Mouse (Mus musculus): ENCODE results near the gene Lhx8.

The Lhx8 gene

GRCm38 (mm10) chr3:154321921-154322574 lies 8.4 kb downstream of the Lhx8 start:
- DNase-seq (ENCODE audit: low spot score) = no peak

- DNase-seq (ENCODE audit: low spot score) = no peak
These were observed 12.7 kb downstream of the Lhx8 start for GRCm38 (mm10) chr3:154317651-154318248.

GRCm38 (mm10) chr3:154305163-154305884 lies 25.1 kb downstream of the Lhx8 start:
- DNase-seq (ENCODE audit: low spot score) = no peak

DNA sequence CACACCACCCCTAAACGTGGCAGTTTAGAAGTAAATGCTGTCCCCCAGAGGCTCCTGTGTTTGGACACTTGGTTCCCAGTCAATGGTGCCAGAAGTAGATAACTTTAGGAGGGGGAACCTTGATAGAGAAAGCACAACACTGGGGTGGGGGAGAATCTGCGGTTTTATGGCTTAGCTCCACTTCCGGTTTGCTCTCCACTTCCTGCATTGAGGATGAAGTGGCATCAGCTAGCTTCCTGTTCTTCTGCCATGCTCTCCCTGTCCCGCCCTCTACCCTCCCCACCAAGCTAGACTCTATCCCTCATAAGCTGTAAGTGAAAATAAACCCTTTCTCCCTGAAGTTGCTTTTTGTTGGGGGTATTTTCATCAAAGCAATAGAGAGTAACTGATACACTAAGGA lies 29.4 kb downstream of the Lhx8 start:
- DNase-seq (ENCODE audit: low spot score) = no peak

- DNase-seq (ENCODE audit: low spot score) = no peak
These were observed 30.5 kb downstream of the Lhx8 start for GRCm38 (mm10) chr3:154300006-154300405.

GRCm38 (mm10) chr3:154298490-154298889 lies 32.0 kb downstream of the Lhx8 start:
- DNase-seq (ENCODE audit: low spot score) = no peak

DNA sequence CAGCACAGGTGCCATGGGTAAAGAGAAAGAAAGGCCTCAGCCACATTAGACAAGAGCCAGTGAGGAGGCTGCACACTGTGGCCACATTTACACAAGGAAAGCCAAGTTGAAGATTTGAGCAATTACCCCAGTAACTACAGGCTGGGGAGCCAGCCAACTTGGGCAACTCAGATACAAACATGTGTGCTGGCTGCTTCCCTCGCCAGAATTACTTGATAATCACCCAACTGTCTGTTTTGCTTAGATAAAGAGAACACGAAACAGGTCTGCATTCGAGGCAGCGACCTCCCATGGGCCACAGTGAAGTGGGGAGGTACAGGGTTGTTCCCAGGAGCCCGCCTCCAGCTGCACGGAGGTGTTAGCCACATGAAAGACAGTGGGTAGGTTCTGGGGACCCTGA lies 33.0 kb downstream of the Lhx8 start:
- peak; percentile 16 for DNase-seq (ENCODE audit: low spot score)

DNA sequence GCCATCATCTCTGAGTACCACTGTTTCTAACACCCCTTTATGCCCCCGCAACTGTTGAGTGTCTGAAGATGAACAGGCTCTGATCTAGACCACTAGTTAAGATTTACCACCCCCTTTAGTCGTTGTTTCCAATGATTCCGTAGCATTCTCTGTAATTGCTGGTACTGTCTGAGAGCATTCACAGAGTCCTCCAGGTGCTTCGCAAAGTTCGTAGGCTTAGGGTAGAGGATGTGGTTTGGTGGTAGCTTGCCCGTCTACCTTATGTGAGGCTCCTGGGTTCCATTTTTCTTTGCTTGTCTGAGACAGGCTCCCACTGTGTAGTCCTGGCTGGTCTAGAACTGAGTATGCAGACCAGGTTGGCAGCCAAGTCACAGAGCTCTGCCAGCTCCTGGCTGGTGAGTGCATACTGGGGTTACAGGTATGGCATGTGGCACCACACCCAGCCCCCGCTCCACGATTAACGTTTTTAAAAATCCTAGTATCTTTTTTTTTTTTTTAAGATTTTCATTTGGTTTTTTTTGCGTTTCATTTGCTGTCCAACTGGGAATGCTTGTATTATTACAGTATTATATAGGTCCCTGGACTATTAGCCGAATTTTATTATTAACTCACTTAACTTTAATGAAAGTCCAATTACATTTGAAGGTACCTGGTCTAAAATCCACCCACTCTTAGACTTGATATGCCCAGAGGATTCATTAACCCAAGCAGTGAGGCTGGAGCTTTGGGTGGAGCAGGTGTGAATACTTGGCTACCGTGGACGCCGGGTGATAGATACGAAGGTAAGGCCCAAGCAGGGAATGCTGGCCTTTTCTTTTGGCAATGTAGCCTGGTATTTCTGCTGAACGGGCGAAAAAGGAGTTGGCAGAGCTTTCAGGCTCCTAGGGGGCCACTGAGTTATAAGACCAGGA lies 35.3 kb downstream of the Lhx8 start:
- DNase-seq (ENCODE audit: low spot score) = no peak

DNA sequence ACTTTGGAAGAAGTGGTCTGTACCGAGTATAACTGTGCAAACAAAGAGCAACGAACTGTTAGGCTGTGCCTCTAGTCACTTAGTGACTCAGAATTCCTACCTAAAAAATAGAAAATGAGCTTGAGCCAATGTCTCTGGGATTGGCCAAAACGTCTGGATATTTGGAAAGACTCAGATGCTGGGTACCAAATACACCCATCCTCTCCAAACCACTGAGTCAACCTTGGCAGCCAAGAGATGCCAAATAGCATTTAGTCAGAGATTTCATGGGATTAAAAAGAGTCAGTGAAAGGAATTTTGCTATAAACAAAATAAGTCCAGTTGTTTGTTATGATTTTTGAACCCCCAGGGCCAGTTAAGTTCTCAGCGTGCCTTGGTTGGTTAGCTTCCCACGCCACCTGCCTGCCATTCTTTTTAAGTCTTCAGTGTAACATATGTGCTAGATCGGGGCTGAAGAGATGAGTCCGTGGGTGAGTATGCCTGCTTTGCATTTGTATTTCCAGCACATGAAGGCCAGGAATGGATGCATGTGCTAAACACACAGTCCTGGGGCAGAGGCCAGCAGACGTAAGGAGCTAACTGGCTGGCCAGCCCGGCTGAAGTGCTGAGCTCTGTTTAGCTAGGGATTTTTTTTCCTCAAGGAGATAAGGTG lies 36.5 kb downstream of the Lhx8 start:
- DNase-seq (ENCODE audit: low spot score) = no peak

DNA sequence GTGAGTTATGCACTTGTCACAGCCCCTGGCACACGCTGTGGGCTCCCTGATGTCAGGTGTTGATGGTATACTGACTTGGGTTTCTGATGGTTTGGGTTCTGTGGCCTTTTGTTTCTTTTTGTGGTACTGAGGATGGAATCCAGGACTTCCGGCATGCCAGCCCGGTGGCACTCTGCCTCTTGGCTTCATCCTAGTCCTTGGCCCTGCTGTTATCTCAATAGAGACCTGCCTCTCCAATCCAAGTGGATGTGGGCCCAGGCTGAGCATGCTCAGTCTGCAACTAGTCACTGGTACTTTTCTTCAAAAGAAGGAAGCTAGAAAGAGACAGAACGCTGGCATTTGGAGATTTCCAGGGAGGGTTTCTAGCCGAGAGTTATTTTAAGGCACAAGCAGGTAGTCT lies 38.3 kb downstream of the Lhx8 start:
- DNase-seq (ENCODE audit: low spot score) = no peak

DNA sequence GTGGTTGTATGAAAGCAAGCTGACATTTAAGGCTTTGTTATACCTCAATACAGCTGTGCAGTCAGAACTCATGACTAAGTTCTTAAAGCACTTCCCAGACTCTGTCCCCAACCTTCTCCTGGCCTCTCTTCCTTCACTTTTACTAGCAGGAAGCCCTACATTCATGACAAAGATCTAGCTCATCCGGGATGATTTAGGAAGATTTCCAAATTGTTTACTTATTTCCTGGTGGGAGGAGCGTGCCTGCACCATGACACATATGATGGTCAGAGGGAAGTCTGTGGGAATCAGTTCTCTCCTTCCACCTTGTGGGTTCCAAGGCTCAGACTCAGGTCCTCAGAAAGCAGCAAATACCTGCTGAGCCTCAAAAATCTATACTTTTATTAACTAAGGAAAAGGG lies 40.1 kb downstream of the Lhx8 start:
- no peak for DNase-seq (ENCODE audit: low spot score)

DNA sequence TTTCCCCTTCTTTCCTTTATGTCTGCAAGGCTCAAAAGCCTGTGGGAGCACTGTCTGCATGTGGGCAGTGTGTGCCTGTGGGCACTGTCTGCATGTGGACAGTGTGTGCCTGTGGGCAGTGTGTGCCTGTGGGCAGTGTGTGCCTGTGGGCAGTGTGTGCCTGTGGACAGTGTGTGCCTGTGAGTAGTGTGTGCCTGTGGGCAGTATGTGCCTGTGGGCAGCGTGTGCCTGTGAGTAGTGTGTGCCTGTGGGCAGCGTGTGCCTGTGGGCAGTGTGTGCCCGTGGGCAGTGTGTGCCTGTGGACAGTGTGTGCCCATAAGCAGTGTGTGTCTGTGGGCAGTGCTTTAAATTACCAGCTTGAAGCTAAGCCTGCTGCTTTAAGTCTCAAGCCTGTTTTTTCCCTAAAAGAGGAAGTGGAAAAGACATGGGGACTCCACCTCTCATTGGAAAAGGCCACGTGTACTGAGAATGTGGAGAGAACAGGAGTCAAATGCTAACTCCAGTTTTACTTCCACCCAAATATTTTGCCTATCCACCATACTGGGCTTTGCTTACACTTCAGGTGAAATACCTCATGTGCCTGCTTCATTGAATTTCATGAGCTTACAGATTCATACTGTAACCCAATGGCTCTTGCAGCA lies 41.9 kb downstream of the Lhx8 start:
- no peak for DNase-seq (ENCODE audit: low spot score)

DNA sequence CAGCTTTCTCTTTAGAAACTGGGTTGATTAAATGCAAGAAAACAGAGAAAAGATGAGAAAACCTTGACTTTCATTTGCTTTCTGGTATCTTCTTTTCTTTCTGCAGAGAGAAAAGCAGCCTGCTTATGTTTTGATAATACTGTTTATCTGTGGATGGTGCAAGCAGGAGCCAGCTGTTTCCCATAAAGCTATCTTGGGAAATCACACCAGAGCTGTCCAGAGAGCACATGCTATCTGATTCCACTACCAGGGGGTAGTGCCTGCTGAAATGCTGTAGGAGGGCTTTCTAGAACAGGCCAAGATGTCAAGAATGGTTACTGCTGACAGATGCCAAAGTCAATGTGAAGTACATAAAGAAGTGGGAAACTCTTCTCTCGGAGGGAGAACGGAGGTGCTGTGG lies 43.2 kb downstream of the Lhx8 start:
- peak; percentile 3 for DNase-seq (ENCODE audit: low spot score)

- DNase-seq (ENCODE audit: low spot score) = no peak
These were observed 45.1 kb downstream of the Lhx8 start for GRCm38 (mm10) chr3:154285351-154285750.

DNA sequence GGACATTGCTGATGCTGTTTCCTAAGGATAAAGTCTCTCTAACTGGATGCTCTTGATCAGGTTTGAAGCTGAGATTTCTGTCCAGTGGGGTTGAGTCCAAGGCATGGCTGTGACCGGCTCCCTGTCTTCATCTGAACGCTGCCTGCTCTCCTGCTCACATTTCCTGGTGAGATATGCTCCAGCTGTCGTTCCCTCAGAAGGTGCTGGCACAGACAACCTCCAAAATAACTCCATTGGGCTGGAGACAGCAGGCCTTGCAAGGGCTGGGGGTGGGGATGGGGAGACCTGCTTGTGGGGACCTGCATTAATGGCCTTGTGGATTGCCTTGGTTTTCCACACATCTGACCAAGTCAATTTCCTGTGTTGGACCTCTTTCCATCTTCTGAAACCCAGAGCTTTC lies 46.2 kb downstream of the Lhx8 start:
- no peak for DNase-seq (ENCODE audit: low spot score)

DNA sequence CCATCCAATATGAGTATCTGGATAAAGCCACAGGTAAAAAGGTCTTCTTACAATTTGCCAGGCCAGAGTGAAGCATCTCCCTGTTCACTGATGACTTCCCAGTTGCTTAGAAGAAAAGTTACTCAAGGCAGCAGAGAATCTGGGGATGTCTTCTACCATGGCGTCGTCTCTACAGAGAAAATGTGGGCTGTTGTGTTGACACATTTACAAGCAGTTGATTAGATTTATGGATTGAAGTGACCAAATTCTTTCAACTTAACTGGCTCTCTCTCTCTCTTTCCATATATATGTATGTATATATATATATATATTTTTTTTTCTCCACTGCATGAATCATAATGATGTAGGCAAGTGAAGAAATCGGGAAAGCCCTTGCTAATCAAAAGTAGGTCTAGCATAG lies 55.8 kb downstream of the Lhx8 start:
- no peak for DNase-seq (ENCODE audit: low spot score)

DNA sequence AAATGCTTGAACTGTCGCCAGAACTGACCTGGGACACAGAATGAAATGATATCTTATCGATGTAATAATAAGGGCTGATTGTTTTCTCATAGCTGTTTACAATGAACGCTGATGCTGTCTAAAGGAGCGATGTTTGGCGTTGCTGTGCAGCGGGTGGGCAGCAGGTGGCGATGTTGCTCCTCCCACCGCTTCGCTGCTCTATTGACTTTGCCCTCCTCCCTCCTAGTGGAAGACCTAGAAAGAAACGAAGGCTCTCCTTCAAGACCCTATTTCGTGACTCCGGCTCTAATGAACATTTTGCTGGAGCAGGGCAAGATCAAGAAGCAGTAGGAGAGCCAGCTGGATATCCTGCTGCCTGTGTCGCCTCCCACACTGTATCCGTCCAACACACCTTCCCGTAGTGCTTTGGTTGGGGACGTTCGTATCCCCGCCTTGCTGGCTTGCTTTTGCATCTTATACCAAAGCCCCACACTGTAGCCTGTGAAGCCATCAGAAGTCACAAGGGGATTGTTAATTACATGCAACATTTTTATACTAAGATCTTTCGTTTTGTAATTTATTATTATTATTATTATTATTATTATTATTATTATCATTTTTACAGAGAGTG lies 60.6 kb downstream of the Lhx8 start:
- DNase-seq (ENCODE audit: low spot score) = peak; percentile 51

- no peak for DNase-seq (ENCODE audit: low spot score)
These were observed 62.1 kb downstream of the Lhx8 start for GRCm38 (mm10) chr3:154268313-154268712.

- DNase-seq (ENCODE audit: low spot score) = no peak
These were observed 73.1 kb downstream of the Lhx8 start for GRCm38 (mm10) chr3:154257312-154257711.
